Mouse (Mus musculus) left cerebral cortex, postnatal 36 days (tissue): Measurements from ENCODE around the gene Ifitm10. TPM values are rescaled to one million over a fixed set of nuclear protein-coding genes. Genes with fewer than 3 reads are reported as not detected.

Source experiments
- DNase-seq, 2 experiments: peaks; one replicate each; pipeline ENCODE4 v3.0.0; 2021 to 2022; ENCODE audit warnings: low spot score in 2 of 2, mixed read lengths in 1 of 2
- intact Hi-C: fragments of 180-260 bp; cut with DNase I; formaldehyde crosslinking; loops from one replicate; pipeline ENCODE4 v1.15.1; 2025
- total RNA-seq, 2 experiments: library from RNA; stranded (reverse); gene quantifications; 2 replicates each; pipeline ENCODE4 v1.2.3; 2021

Ifitm10 gene
- total RNA-seq, 2 experiments from 2014 or later: 30.8 to 33.4 TPM

DNA sequence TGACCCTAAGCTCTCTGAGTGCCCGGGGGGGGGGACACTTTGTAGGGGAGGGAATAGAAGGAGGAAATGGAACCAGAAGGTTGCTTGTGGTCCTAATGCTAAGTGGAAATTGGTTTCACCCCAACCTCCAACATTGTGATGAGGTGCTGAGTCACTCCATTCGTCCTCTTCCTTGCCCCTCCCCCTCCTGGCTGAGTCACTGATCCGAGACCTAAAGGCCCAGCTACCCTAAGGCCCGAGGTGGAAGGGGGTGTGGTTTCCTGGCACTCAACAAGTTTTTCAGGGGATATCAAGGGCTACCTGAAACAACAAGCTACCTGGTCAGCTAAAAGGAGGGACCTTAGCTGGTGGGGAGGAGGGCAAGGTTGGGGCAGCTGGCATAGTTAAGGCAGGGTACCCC lies 19.6 kb upstream of the Ifitm10 start:
- intact Hi-C loops: no loop called here
- no peak for DNase-seq

DNA sequence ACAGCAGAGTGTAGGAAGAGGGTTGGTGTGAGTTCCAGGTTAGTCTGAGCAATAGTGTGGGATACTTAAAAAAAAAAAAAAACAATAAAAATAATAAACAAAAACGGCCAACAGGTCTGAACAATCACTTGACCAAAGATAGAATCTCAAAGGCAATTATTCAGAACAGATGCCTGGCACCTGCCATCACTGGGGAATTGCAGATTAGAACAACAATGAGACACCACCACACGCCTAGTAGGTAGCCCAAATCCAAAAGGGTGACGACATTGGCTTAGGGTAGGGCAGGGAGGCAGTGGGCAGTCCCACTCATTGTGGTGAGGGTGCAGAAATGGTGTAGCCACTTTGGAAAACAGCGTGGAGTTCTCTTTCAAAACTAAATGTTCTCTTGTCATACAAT lies 18.1 kb upstream of the Ifitm10 start:
- no peak for DNase-seq
- intact Hi-C loops: no loop called here

DNA sequence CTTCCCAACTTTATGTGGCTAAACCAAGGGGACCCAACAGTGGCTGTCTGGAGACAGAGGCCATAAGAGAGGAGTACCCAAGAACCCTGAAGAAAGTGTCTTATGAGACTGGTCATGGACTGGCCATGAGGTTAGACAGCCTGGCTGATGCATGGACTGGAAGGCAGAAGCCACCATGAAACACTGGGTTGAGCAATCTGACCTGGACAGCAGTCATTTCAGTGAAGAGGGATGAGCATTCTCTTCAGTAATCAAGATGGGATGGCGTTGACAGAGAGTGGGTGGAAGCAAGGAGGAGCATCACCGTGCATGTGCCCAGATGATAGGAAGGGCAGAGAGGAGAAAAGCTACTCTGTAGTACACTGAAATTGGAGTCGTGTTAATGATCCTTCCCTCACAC lies 17.6 kb upstream of the Ifitm10 start:
- intact Hi-C loops: no loop called here
- no peak for DNase-seq

DNA sequence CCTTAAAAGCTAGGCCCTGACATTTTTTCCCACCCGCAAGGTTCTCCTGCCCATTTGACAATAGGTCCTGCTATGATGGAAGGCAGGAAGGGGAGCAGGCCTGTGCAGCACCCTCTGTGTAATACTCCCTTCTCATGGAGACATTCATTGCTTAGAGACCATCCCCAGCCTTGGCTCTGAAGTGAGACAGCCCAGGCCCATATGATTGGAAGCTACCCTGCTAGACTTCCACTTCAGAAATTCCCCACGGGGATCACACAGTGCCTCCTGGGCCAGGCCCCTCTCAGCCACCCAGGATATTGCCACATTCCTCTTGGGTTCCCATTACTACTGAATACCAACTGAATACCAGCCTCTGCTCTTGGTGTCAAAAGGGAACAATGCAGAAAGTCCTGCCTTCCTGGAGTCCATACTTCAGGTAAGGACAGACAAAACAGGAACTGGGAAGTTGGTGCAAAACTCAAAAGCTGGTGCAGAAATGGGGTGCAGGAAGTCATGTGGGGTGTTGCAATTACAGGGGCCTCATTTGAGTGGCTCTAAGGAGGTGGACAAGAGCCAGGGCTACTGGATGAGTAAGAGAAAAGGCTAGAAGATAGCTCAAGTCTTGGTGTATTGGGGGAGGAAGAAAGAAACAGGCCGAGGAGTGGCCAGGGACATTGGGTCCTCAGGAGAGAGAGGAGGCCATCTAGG lies 16.6 kb upstream of the Ifitm10 start:
- DNase-seq: no peak
- intact Hi-C loops: no loop called here

- intact Hi-C loops: no loop called here
- no peak for DNase-seq
Measured at GRCm38 (mm10) chr7:142388740-142389139, 15.2 kb upstream of the Ifitm10 start.

GRCm38 (mm10) chr7:142388198-142388597 lies 14.6 kb upstream of the Ifitm10 start:
- no peak for DNase-seq
- intact Hi-C loops: no loop called here

DNA sequence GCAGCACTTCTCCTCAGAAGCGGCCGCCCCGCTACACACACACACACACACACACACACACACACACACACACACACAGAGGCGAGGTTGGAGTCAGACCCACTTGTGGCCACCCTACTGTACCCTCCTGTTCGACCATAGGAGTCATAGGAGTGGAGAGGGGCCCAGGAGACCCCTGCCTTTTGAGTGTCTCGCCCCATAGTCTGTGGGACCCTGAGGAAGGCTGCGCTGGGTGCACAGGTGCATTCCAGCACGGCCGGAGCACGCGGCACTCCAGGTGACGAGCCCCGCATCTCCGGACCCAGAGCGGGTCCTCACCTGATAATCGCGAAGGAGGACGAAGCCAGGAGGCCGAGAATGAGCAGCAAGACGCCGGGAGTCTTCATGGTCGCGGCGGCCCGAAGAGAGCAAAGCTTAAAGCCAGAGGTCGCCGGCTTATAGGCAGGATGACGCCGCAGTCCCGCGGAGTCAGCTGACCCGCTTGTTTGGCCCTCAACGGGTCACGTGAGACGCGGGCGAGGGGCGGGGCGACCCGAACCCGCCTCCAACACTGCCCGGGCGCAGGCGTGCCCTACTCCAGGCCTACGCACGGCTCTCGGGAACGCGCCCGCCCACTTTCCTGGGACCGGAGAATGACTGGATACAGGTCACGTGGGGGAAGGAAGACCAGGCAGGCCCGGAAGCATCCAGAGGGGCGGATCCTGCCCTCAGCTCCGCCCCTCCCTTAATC lies 14.0 kb upstream of the Ifitm10 start, which contains the start of gene Ctsd:
Gene Ctsd, minus strand, starts transcription at position 620 of the 730 bp plus-strand sequence.
- peak; percentile 97 for DNase-seq
- intact Hi-C loops: loop anchor here (2.0 kb wide), 1 partner anchor 15 kb away; the partner anchor contains the start of gene Ifitm10

- no peak for DNase-seq
- intact Hi-C loops: loop anchor here (2.0 kb wide), 1 partner anchor 14 kb away; the partner anchor contains the start of gene Ifitm10
Measured at GRCm38 (mm10) chr7:142386621-142387201, 13.2 kb upstream of the Ifitm10 start.

- no peak for DNase-seq
- intact Hi-C loops: loop anchor here (2.0 kb wide), 1 partner anchor 13 kb away; the partner anchor contains the start of gene Ifitm10
Measured at GRCm38 (mm10) chr7:142385742-142386403, 12.3 kb upstream of the Ifitm10 start.

DNA sequence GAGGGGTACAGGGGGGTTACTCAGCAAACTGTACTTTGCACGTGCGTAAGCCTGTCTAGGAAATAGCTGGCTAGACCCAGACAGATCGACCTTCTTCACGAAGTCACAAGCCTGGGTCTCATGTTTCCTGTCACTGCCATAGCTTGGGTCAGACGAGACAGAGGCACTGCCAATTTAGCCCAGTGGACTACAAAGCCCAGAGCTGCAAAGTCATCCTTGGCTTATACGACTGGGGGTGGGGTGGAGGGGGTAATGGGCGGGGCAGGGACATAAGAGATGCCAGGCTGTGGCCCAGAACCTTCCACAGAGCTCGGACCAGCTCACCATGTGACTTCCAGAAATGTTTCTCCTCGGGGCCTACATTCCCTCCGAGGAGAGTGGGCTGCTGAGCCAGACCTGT lies 10.8 kb upstream of the Ifitm10 start:
- intact Hi-C loops: no loop called here
- DNase-seq: no peak

- intact Hi-C loops: no loop called here
- no peak for DNase-seq
Measured at GRCm38 (mm10) chr7:142382567-142382966, 9.0 kb upstream of the Ifitm10 start, which contains the start of gene Gm49369. Gene Gm49369 (minus strand): TSS chr7:142382667.

GRCm38 (mm10) chr7:142381175-142381574 lies 7.6 kb upstream of the Ifitm10 start:
- DNase-seq: no peak
- intact Hi-C loops: no loop called here

GRCm38 (mm10) chr7:142379186-142379585 lies 5.6 kb upstream of the Ifitm10 start:
- no peak for DNase-seq
- intact Hi-C loops: no loop called here

GRCm38 (mm10) chr7:142377233-142377925 lies 3.8 kb upstream of the Ifitm10 start:
- intact Hi-C loops: no loop called here
- DNase-seq: no peak

- intact Hi-C loops: no loop called here
- DNase-seq: no peak
Measured at GRCm38 (mm10) chr7:142376096-142376495, 2.5 kb upstream of the Ifitm10 start.

DNA sequence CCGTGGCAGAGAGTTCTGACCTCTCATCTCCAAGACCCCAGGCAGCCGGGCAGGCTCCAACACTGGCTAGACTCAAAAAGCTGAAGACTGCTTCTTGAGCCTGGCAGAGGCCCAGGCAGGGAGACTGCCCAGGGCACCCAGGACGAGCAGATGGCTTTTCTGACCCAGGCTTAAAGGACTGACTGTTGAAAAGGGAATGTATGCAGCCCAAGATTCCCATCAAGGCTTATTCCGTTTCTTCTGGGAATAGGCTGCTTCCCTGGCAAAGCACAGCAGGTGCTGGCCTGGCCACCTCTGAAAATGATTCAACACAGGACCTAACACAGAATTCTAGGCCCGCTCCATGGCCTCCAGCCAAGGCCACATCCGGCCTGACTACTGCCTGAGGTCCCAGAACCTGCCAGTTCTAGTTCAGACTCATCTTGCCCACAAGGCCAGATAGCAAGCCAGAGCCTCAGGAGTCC lies 1.7 kb upstream of the Ifitm10 start:
- intact Hi-C loops: no loop called here
- peak in 1 of 2 experiments; percentile 21 for DNase-seq

DNA sequence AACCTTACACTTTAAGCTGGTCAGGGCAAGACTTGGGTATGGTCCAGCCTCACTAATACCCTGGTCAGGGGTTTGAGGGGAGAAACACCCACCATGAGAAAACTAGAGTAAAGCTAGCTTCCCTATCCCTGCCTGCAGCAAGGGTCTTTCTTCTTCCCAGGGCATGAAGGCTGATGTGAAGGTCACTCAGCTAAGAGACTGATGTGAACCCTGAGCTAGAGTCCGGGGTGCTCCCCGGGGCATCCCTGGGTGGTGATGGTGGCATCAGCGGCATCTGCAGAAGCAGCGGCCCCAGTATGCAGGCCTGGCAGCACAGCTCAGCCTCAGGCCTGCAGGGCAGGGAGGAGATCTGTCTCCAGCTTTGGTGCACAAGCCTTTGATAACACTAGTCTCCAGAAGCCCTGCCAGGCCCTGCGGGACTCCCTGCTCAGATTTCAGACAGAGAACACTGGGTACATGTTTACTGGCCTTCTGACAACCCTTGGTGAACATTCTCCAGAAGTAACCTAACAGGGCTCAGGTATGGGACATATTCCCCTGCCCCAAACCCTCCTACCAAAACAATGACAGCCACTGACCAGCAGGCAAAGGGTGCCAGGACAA lies 961 bp upstream of the Ifitm10 start:
- DNase-seq: no peak
- intact Hi-C loops: no loop called here

- DNase-seq: no peak
- intact Hi-C loops: loop anchor here (2.0 kb wide), 1 partner anchor 14 kb away; no protein-coding TSS in a partner anchor
Measured at GRCm38 (mm10) chr7:142373039-142373438, 514 bp downstream of the Ifitm10 start.
